Mouse (Mus musculus) heart, postnatal 10 days (tissue): ENCODE measurements around the gene Pelo. TPM values are rescaled to one million over a fixed set of nuclear protein-coding genes. Genes with fewer than 3 reads are reported as not detected.

Experiments
- DNase-seq, 2 experiments: peaks; one replicate each; pipeline ENCODE4 v3.0.0; 2021
- intact Hi-C: fragments of 180-260 bp; cut with DNase I; formaldehyde crosslinking; loops from one replicate; pipeline ENCODE4 v1.15.1; 2025
- total RNA-seq, 2 experiments: library from RNA; stranded (reverse); gene quantifications; 2 replicates each; pipeline ENCODE4 v1.2.3; 2021

The Pelo gene
- total RNA-seq, 2 experiments from 2014 or later: 26.7 to 28.3 TPM

GRCm38 (mm10) chr13:115050660-115051559 lies 39.1 kb downstream of the Pelo start:
- DNase-seq: no peak
- intact Hi-C loops: no loop called here

- DNase-seq: no peak
- intact Hi-C loops: no loop called here
Measured at GRCm38 (mm10) chr13:115042652-115043051, 47.3 kb downstream of the Pelo start.

Other genes starting within 250 kb of the Pelo start
- gene Itga2, start 158.1 kb downstream of the Pelo start, total RNA-seq: 1 to 10 TPM; 2.8 to 3.6 TPM
- gene Gm49395, start 11.7 kb upstream of the Pelo start, total RNA-seq: 10 to 100 TPM; 17.2 to 21.0 TPM
- 10 to 100 TPM; 73.9 to 83.5 TPM for gene Itga1, start 11.8 kb upstream of the Pelo start, total RNA-seq